Mouse (Mus musculus) left cerebral cortex, postnatal 14 days (tissue): ENCODE data around the gene Catsperg1. TPM values are rescaled to one million over a fixed set of nuclear protein-coding genes. Genes with fewer than 3 reads are reported as not detected.

Experiments
- DNase-seq, 2 experiments: peaks; one replicate each; pipeline ENCODE4 v3.0.0; 2021 to 2022; ENCODE audit warnings: low spot score in 2 of 2, mixed read lengths in 1 of 2
- intact Hi-C: fragments of 180-260 bp; cut with DNase I; formaldehyde crosslinking; loops from one replicate; pipeline ENCODE4 v1.15.1; 2025
- total RNA-seq, 2 experiments: library from RNA; stranded (reverse); gene quantifications; 2 replicates each; pipeline ENCODE4 v1.2.3; 2021

Catsperg1 gene
- total RNA-seq, 2 experiments from 2014 or later = 1.3 to 1.5 TPM

- no peak for DNase-seq
- intact Hi-C loops = loop anchor here (10.0 kb wide), 1 partner anchor 185 kb away; no protein-coding TSS in a partner anchor
These were observed 34.5 kb downstream of the Catsperg1 start for GRCm38 (mm10) chr7:29179323-29179722.

- intact Hi-C loops = loop anchor here (10.0 kb wide), 1 partner anchor 187 kb away; no protein-coding TSS in a partner anchor
- DNase-seq = no peak
These were observed 35.7 kb downstream of the Catsperg1 start for GRCm38 (mm10) chr7:29178106-29178505.

GRCm38 (mm10) chr7:29172390-29173016, 41.3 kb downstream of the Catsperg1 start:
- DNase-seq = no peak
- intact Hi-C loops = loop anchor here (5.0 to 10.0 kb wide), 2 partner anchors 130 to 192 kb away; partner anchors contain the start of gene Dpf1

GRCm38 (mm10) chr7:29171562-29172097, 42.2 kb downstream of the Catsperg1 start:
- intact Hi-C loops = loop anchor here (5.0 to 10.0 kb wide), 2 partner anchors 131 to 193 kb away; partner anchors contain the start of gene Dpf1

GRCm38 (mm10) chr7:29170755-29171561, 42.9 kb downstream of the Catsperg1 start:
- intact Hi-C loops = loop anchor here (5.0 to 10.0 kb wide), 2 partner anchors 131 to 194 kb away; partner anchors contain the start of gene Dpf1
- DNase-seq = no peak

More at GRCm38 (mm10) chr7:29171562-29172097, 42.2 kb downstream of the Catsperg1 start:
- DNase-seq = no peak

- peak in 1 of 2 experiments; percentile 48 for DNase-seq
- intact Hi-C loops = loop anchor here (5.0 to 10.0 kb wide), 2 partner anchors 132 to 195 kb away; partner anchors contain the start of gene Dpf1
These were observed 43.6 kb downstream of the Catsperg1 start, which contains the start of the genes Ggn and Spred3 for GRCm38 (mm10) chr7:29170066-29170754. TSS of gene Ggn (plus strand) at chr7:29170210. TSS of gene Spred3 (minus strand) at chr7:29170411.

- peak; percentile 80 to 81 for DNase-seq
- intact Hi-C loops = loop anchor here (5.0 to 10.0 kb wide), 3 partner anchors 68 to 195 kb away; partner anchors contain the start of genes Dpf1 and Yif1b
These were observed 44.4 kb downstream of the Catsperg1 start for GRCm38 (mm10) chr7:29169231-29170065.

- DNase-seq = no peak
- intact Hi-C loops = loop anchor here (5.0 kb wide), 1 partner anchor 68 kb away; the partner anchor contains the start of gene Yif1b
These were observed 45.0 kb downstream of the Catsperg1 start for GRCm38 (mm10) chr7:29168791-29169230.

GRCm38 (mm10) chr7:29168121-29168695, 45.6 kb downstream of the Catsperg1 start:
- intact Hi-C loops = loop anchor here (5.0 kb wide), 1 partner anchor 69 kb away; the partner anchor contains the start of gene Yif1b
- no peak for DNase-seq

GRCm38 (mm10) chr7:29167656-29168055, 46.2 kb downstream of the Catsperg1 start:
- no peak for DNase-seq

GRCm38 (mm10) chr7:29162750-29163525, 50.9 kb downstream of the Catsperg1 start:
- intact Hi-C loops = no loop called here
- DNase-seq = no peak

More at GRCm38 (mm10) chr7:29167656-29168055, 46.2 kb downstream of the Catsperg1 start:
- intact Hi-C loops = loop anchor here (5.0 kb wide), 1 partner anchor 70 kb away; the partner anchor contains the start of gene Yif1b

GRCm38 (mm10) chr7:29162294-29162693, 51.5 kb downstream of the Catsperg1 start:
- no peak for DNase-seq
- intact Hi-C loops = no loop called here

- no peak for DNase-seq
- intact Hi-C loops = loop anchor here (10.0 kb wide), 1 partner anchor 103 kb away; no protein-coding TSS in a partner anchor
These were observed 55.6 kb downstream of the Catsperg1 start for GRCm38 (mm10) chr7:29158264-29158663.

GRCm38 (mm10) chr7:29155838-29156782, 57.7 kb downstream of the Catsperg1 start, which contains the start of gene Fam98c:
TSS of gene Fam98c (minus strand) at chr7:29156234.
- intact Hi-C loops = loop anchor here (10.0 kb wide), 1 partner anchor 101 kb away; no protein-coding TSS in a partner anchor
- peak; percentile 80 to 87 for DNase-seq

GRCm38 (mm10) chr7:29155196-29155837, 58.5 kb downstream of the Catsperg1 start:
- intact Hi-C loops = loop anchor here (10.0 kb wide), 1 partner anchor 101 kb away; no protein-coding TSS in a partner anchor
- DNase-seq = peak; percentile 88 to 91
